Mouse (Mus musculus): ENCODE measurements around the gene Pofut1. TPM values are rescaled to one million over a fixed set of nuclear protein-coding genes. Genes with fewer than 3 reads are reported as not detected.

Pofut1 gene
- total and polyA plus RNA-seq, 2 experiments = 6.9 to 14.2 TPM

- no peak for DNase-seq (ENCODE audit: extremely low read depth, low read depth, low spot score)
- Histone ChIP-seq H3K79me2 (ENCODE audit: control insufficient read depth, insufficient read depth, low read length) (peaks cover 2% of the 10 kb centered on the region; the same call in 1 of the 2 replicates), H3K36me3 (ENCODE audit: control insufficient read depth, insufficient read depth, low read length) (no peaks in the 10 kb centered on the region), H3K4me1 (ENCODE audit: control insufficient read depth, insufficient read depth, low read length) (no peaks in the 10 kb centered on the region), H3K27me3 (ENCODE audit: control insufficient read depth, insufficient read depth, low read length) (no peaks in the 10 kb centered on the region), H3K27ac (replicated peaks; ENCODE audit: insufficient read depth, low read depth, low read length) (no peak overlapping the region), H3K4me3 (ENCODE audit: insufficient read depth, low read depth, low read length) (no peak overlapping the region), H3K9ac (ENCODE audit: low read depth, low read length) (no peak overlapping the region)
- WGBS = 89% methylated on average over 4 of the region's 4 CpGs
- no peak for TF ChIP-seq CTCF (IDR thresholded peaks at IDR 0.05; ENCODE audit: low read depth, low read length)
- TF ChIP-seq POLR2A (IDR thresholded peaks at IDR 0.05; ENCODE audit: extremely low read depth, insufficient read depth, low read length) = no peak
Observed at GRCm38 (mm10) chr2:153286524-153286923, 45.2 kb downstream of the Pofut1 start.

DNA sequence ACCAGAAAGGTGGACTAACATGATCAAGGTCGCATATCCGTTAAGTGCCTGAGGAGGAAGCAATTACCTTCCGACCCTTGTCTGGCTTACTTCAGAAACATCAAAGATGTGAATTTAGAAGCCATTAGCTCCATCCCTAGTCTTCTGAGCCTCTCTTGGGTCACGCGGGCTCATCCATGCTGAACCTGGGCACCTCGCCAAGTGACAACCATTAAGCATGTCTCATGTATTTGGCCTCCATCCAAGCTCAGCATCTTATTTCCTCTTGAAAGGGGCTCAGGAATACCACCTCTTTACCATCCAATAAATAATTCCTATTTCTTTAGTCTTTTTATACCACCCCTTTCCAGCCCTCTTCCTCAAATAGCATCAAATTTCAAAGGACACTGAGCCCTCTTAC lies 46.5 kb downstream of the Pofut1 start:
- H3K9ac ChIP-seq (ENCODE audit: low read depth, low read length) = no peak overlapping the region
- no peak overlapping the region for H3K27ac ChIP-seq (replicated peaks; ENCODE audit: insufficient read depth, low read depth, low read length)
- WGBS = 81% methylated on average over 6 of the region's 6 CpGs
- no peak for DNase-seq (ENCODE audit: extremely low read depth, low read depth, low spot score)
- peaks cover 9% of the 10 kb centered on the region; the same call in 1 of the 2 replicates for H3K79me2 ChIP-seq (ENCODE audit: control insufficient read depth, insufficient read depth, low read length)
- TF ChIP-seq CTCF (IDR thresholded peaks at IDR 0.05; ENCODE audit: low read depth, low read length) (no peak), POLR2A (IDR thresholded peaks at IDR 0.05; ENCODE audit: extremely low read depth, insufficient read depth, low read length) (no peak)
- H3K4me1 ChIP-seq (ENCODE audit: control insufficient read depth, insufficient read depth, low read length) = peaks cover 6% of the 10 kb centered on the region
- no peaks in the 10 kb centered on the region for H3K27me3 ChIP-seq (ENCODE audit: control insufficient read depth, insufficient read depth, low read length)
- no peak overlapping the region for H3K4me3 ChIP-seq (ENCODE audit: insufficient read depth, low read depth, low read length)
- H3K36me3 ChIP-seq (ENCODE audit: control insufficient read depth, insufficient read depth, low read length) = no peaks in the 10 kb centered on the region

GRCm38 (mm10) chr2:153290938-153291928 lies 49.9 kb downstream of the Pofut1 start, which contains the start of gene Kif3b:
TSS of gene Kif3b (plus strand) at chr2:153291413.
- Histone ChIP-seq H3K4me3 (ENCODE audit: insufficient read depth, low read depth, low read length) (peak within 1 kb of the TSS; percentile 90), H3K4me1 (ENCODE audit: control insufficient read depth, insufficient read depth, low read length) (peaks cover 6% of the 10 kb centered on the region), H3K27me3 (ENCODE audit: control insufficient read depth, insufficient read depth, low read length) (no peaks in the 10 kb centered on the region), H3K36me3 (ENCODE audit: control insufficient read depth, insufficient read depth, low read length) (no peaks in the 10 kb centered on the region), H3K9ac (ENCODE audit: low read depth, low read length) (peak within 1 kb of the TSS; percentile 86), H3K79me2 (ENCODE audit: control insufficient read depth, insufficient read depth, low read length) (peaks cover 21% of the 10 kb centered on the region; the same call in 1 of the 2 replicates), H3K27ac (replicated peaks; ENCODE audit: insufficient read depth, low read depth, low read length) (no peak within 1 kb of the TSS)
- peak; percentile 68 for DNase-seq (ENCODE audit: extremely low read depth, low read depth, low spot score)
- TF ChIP-seq CTCF (IDR thresholded peaks at IDR 0.05; ENCODE audit: low read depth, low read length) = no peak
- under 1% methylated on average over 63 of the region's 63 CpGs for WGBS

GRCm38 (mm10) chr2:153292305-153292861 lies 51.0 kb downstream of the Pofut1 start:
- peaks cover 21% of the 10 kb centered on the region; the same call in 1 of the 2 replicates for H3K79me2 ChIP-seq (ENCODE audit: control insufficient read depth, insufficient read depth, low read length)
- 0 out of 2 replicates have a peak overlapping the region, but pooled peaks have one; percentile 90 for H3K4me3 ChIP-seq (ENCODE audit: insufficient read depth, low read depth, low read length)
- peaks cover 6% of the 10 kb centered on the region for H3K4me1 ChIP-seq (ENCODE audit: control insufficient read depth, insufficient read depth, low read length)
- H3K36me3 ChIP-seq (ENCODE audit: control insufficient read depth, insufficient read depth, low read length) = no peaks in the 10 kb centered on the region
- 55% methylated on average over 7 of the region's 7 CpGs for WGBS
- H3K9ac ChIP-seq (ENCODE audit: low read depth, low read length) = no peak overlapping the region
- no peak for DNase-seq (ENCODE audit: extremely low read depth, low read depth, low spot score)
- H3K27me3 ChIP-seq (ENCODE audit: control insufficient read depth, insufficient read depth, low read length) = no peaks in the 10 kb centered on the region
- no peak overlapping the region for H3K27ac ChIP-seq (replicated peaks; ENCODE audit: insufficient read depth, low read depth, low read length)
- TF ChIP-seq POLR2A (IDR thresholded peaks at IDR 0.05; ENCODE audit: extremely low read depth, insufficient read depth, low read length) (no peak), CTCF (IDR thresholded peaks at IDR 0.05; ENCODE audit: low read depth, low read length) (no peak)

- H3K4me1 ChIP-seq (ENCODE audit: control insufficient read depth, insufficient read depth, low read length) = peaks cover 6% of the 10 kb centered on the region
- H3K36me3 ChIP-seq (ENCODE audit: control insufficient read depth, insufficient read depth, low read length) = no peaks in the 10 kb centered on the region
- no peak for DNase-seq (ENCODE audit: extremely low read depth, low read depth, low spot score)
- 94% methylated on average over 4 of the region's 4 CpGs for WGBS
- H3K27ac ChIP-seq (replicated peaks; ENCODE audit: insufficient read depth, low read depth, low read length) = no peak overlapping the region
- H3K79me2 ChIP-seq (ENCODE audit: control insufficient read depth, insufficient read depth, low read length) = peaks cover 21% of the 10 kb centered on the region; the same call in 1 of the 2 replicates
- H3K27me3 ChIP-seq (ENCODE audit: control insufficient read depth, insufficient read depth, low read length) = no peaks in the 10 kb centered on the region
- H3K4me3 ChIP-seq (ENCODE audit: insufficient read depth, low read depth, low read length) = no peak overlapping the region
- TF ChIP-seq CTCF (IDR thresholded peaks at IDR 0.05; ENCODE audit: low read depth, low read length) = no peak
- no peak overlapping the region for H3K9ac ChIP-seq (ENCODE audit: low read depth, low read length)
Observed at GRCm38 (mm10) chr2:153295196-153295595, 53.9 kb downstream of the Pofut1 start.

Data from liver, adult 2 months (tissue).